Mouse (Mus musculus) embryonic stem cell, embryonic (primary cell): ENCODE measurements around the gene Tbc1d22a.

Source experiments
- CTCF ChIA-PET, 4 experiments: fragments of 300-600 bp in 2 of 4; fragments of 350-600 bp in 2 of 4; sonication (Branson Sonifier 250); formaldehyde crosslinking; loops; one replicate each; lab custom pipeline; 2022; ENCODE audit warnings: inconsistent platforms in 2 of 4; lab: Charles Lee
- POLR2A ChIA-PET, 4 experiments: fragments of 300-600 bp in 2 of 4; fragments of 350-600 bp in 2 of 4; sonication (Branson Sonifier 250); formaldehyde crosslinking; loops; one replicate each; lab custom pipeline; 2022; ENCODE audit warnings: antibody characterized with exemption in 4 of 4, inconsistent platforms in 1 of 4; lab: Charles Lee

Gene Tbc1d22a

GRCm38 (mm10) chr15:86439015-86439796 is 224.9 kb downstream of the Tbc1d22a start:
- CTCF ChIA-PET, result interaction anchor here in 1 of 4 experiments (1.0 kb wide), 1 partner anchor 101 kb away, joined by 3 read pairs; no protein-coding TSS in a partner anchor
- POLR2A ChIA-PET, result no interaction called here

DNA sequence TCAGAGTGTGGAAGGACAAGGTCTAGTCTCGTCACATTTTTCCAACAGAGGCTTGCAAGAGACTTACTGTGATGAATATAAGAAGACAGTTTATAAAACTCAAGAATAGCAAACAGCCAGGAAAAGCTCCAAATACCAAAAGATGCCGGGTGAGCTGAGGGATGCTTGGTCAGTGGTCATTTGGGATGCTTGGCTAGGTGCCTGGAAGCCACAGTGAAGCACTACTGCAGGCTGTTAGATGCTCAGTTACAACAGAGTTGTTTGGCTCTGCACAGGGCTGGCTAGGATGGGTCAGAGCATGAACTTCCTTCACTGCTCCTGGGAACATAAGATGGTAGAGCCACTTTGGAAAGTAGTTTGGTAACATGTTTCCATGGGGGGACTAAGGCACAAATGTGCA is 230.0 kb downstream of the Tbc1d22a start:
- ChIA-PET POLR2A (interaction anchor here in 1 of 4 experiments (0.9 to 1.2 kb wide), 2 partner anchors 13 to 25 kb away, joined by 3 read pairs; no protein-coding TSS in a partner anchor), CTCF (no interaction called here)

GRCm38 (mm10) chr15:86446064-86446463 is 231.8 kb downstream of the Tbc1d22a start:
- ChIA-PET CTCF (no interaction called here), POLR2A (no interaction called here)

- ChIA-PET POLR2A (no interaction called here), CTCF (no interaction called here)
These were observed 233.0 kb downstream of the Tbc1d22a start for GRCm38 (mm10) chr15:86447251-86447650.

DNA sequence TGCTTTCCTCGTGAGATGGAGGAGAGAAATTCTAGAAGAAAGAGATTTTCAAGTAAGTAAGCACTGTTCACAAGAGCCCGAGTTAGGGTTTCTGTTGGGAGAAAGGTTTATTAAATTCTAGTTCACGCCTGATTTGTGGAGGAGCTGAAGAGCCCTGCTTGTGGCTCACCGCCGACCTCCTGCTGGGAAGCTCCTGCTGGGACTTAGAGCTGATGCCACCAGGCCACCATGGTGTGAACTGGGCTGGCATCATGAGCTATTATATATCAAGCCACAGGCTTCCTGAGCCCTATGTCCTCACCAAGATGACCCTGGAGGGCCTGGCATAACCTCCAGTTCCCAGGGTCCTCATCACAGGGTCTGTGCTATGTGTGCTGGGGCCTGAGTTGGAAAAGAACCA is 235.0 kb downstream of the Tbc1d22a start:
- POLR2A ChIA-PET, result no interaction called here

GRCm38 (mm10) chr15:86449794-86450193 is 235.5 kb downstream of the Tbc1d22a start:
- CTCF ChIA-PET, result no interaction called here

More for the DNA sequence above, 235.0 kb downstream of the Tbc1d22a start:
- CTCF ChIA-PET, result no interaction called here

DNA sequence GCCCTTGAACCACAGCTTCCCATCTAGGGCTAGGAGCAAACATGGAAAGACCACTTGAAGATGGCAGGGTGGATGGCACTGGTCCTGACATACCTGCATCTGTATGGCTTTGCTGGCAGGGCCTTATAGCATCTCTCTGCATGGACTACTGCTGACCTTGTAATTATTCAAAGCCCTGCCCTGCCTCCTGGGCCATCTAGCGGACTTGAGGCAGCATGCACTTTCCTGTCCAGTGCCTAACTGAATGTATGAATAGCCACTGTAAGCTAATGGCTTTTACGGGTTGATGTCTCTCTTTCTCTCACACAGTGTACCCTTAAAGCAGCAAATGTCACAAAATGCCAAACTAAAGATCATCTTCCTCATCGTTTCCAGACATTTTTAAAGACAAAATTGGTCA is 245.2 kb downstream of the Tbc1d22a start:
- ChIA-PET CTCF (no interaction called here), POLR2A (no interaction called here)

More at GRCm38 (mm10) chr15:86449794-86450193, 235.5 kb downstream of the Tbc1d22a start:
- POLR2A ChIA-PET, result no interaction called here

GRCm38 (mm10) chr15:86462636-86463035 is 248.4 kb downstream of the Tbc1d22a start:
- ChIA-PET POLR2A (no interaction called here), CTCF (no interaction called here)

GRCm38 (mm10) chr15:86468082-86468481 is 253.8 kb downstream of the Tbc1d22a start:
- CTCF ChIA-PET, result no interaction called here
- POLR2A ChIA-PET, result no interaction called here

DNA sequence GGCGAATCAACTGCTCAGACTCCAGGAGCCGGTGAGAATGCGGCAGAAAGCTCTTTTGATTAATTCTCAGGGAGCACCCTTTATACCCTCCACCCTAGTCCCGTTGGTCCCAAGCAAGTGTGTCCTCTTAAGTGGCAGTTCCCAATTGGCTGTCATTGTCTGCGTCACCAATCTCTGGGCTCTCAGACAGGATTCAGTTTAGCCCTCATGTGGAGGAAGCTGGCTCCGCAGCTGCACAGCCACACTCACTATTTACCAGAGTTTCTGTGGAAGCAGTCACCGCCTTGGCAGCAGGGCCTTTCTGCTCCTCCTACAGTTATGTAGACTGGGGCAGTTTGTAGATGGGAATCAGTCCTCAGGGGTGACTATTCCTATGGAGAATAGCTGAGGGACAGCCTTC is 256.9 kb downstream of the Tbc1d22a start:
- ChIA-PET CTCF (no interaction called here), POLR2A (no interaction called here)

- ChIA-PET CTCF (no interaction called here), POLR2A (no interaction called here)
These were observed 259.2 kb downstream of the Tbc1d22a start for GRCm38 (mm10) chr15:86473473-86473872.

DNA sequence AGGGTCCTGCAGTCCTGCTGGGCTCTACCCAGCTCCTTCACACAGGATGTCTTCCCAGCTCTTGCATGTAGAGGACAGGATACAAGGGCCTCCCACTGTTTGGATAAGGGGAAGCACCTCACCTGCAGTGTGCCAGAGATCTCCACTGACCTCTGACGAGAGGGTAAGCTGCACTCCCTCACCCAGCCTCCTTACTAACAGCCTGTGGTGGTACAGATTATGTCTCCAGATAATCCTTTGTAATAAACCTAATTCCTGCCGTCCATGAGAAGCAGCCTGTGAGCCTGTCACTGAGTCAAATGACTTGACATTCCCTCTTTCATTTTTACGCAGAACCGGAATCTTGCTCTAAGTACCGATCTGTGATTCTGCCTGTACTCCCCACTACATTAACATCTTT is 260.7 kb downstream of the Tbc1d22a start:
- ChIA-PET POLR2A (no interaction called here), CTCF (interaction anchor here in 1 of 4 experiments (0.6 kb wide), 1 partner anchor 437 kb away, joined by 3 read pairs; no protein-coding TSS in a partner anchor)

DNA sequence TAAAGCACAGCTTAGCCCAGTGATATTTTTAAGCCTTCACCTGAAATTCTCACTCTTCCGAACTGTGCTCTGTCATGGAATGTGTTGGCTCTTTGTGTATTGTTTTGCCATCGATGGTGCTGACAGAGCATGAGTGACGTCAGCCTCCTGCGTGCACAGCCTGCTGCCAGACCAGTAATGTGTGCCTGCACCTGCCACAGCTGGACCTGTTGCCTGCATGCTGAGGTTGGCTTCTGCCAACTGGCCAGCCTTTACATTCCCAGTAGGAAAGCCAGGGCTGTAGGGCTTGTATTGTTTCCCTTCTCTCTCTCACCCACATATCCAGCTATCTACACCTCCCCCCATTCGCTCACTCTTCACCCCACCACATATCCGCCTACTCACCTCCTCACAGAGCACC is 262.2 kb downstream of the Tbc1d22a start:
- CTCF ChIA-PET, result no interaction called here
- POLR2A ChIA-PET, result no interaction called here

GRCm38 (mm10) chr15:86477032-86477431 is 262.8 kb downstream of the Tbc1d22a start:
- ChIA-PET POLR2A (interaction anchor here in 1 of 4 experiments (0.5 kb wide), 1 partner anchor 1703 kb away, joined by 3 read pairs; no protein-coding TSS in a partner anchor), CTCF (interaction anchor here in 3 of 4 experiments (0.6 to 1.6 kb wide), 3 partner anchors 72 to 315 kb away, joined by 3 read pairs; no protein-coding TSS in a partner anchor)

GRCm38 (mm10) chr15:86477471-86477992 is 263.3 kb downstream of the Tbc1d22a start:
- POLR2A ChIA-PET, result interaction anchor here in 1 of 4 experiments (0.5 kb wide), 1 partner anchor 1702 kb away, joined by 3 read pairs; no protein-coding TSS in a partner anchor
- CTCF ChIA-PET, result interaction anchor here in 3 of 4 experiments (0.6 to 1.6 kb wide), 4 partner anchors 73 to 468 kb away, joined by 3 to 4 read pairs (median 3); no protein-coding TSS in a partner anchor

DNA sequence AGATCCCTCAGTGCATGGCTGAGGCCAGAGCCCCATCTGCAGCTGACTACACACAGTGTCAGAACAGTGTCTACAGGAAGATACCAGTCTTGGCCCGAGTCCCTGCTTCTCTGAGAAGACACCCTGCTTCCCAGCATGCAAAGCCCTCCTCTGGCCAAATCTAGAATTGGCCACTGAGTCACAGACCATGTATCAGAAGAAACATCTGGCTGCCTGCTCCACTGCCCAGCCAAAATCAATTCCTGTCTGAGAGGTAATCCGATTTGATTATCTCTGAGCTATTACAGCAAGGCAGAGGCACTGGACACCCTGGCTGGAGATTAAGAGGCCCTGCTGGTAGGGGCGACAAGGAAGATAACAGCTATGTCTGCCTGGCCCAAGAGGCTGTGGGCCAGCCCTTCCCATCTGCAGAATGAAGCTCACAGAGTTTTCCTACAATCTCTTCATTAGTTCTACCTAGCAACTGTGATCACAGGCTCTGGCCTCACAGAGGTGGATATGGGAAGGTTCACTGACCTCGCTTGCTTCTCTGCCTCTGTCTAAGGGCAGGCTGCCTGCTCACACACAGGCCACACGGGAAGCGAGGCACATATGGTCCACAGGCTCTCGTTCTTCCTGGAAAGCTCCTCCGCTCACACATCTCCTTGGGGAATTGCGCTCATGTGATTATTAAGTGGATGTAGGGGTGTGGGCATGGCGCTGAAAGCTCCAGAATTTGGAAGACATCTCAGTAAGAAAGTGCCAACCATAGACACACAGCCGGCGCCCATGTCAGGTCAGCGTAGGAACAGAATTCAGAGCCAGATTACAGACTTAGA is 264.6 kb downstream of the Tbc1d22a start:
- CTCF ChIA-PET, result interaction anchor here in 1 of 4 experiments (1.0 kb wide), 1 partner anchor 14 kb away, joined by 3 read pairs; no protein-coding TSS in a partner anchor
- POLR2A ChIA-PET, result no interaction called here

- CTCF ChIA-PET, result no interaction called here
- POLR2A ChIA-PET, result no interaction called here
These were observed 268.1 kb downstream of the Tbc1d22a start for GRCm38 (mm10) chr15:86482362-86482761.

DNA sequence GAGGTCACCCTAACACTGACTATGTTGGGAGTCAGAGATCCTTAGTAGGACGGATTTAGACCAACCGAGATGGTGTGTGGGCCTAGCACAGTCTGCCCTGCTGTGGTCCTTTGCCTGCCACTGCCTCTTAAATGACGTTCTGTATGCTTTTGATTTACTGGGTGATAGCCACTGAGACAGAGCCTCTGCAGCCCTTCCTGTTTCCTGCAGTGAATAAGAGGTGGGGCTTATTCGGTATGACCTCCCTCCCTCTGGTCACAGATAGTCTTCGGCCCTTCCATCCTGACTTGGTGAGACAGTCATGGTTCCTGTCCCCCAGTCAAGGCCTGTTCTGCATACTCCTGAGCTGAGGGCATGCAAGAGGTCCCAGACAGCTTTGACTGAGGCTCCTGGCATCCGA is 271.6 kb downstream of the Tbc1d22a start:
- ChIA-PET CTCF (interaction anchor here in 1 of 4 experiments (0.7 kb wide), 1 partner anchor 235 kb away, joined by 3 read pairs; no protein-coding TSS in a partner anchor), POLR2A (no interaction called here)

GRCm38 (mm10) chr15:86487359-86487758 is 273.1 kb downstream of the Tbc1d22a start:
- ChIA-PET CTCF (interaction anchor here in 1 of 4 experiments (0.6 kb wide), 1 partner anchor 1330 kb away, joined by 3 read pairs; no protein-coding TSS in a partner anchor), POLR2A (no interaction called here)
